ENCODE assay signal across 14 mouse cellular contexts in the genomic region with DNA sequence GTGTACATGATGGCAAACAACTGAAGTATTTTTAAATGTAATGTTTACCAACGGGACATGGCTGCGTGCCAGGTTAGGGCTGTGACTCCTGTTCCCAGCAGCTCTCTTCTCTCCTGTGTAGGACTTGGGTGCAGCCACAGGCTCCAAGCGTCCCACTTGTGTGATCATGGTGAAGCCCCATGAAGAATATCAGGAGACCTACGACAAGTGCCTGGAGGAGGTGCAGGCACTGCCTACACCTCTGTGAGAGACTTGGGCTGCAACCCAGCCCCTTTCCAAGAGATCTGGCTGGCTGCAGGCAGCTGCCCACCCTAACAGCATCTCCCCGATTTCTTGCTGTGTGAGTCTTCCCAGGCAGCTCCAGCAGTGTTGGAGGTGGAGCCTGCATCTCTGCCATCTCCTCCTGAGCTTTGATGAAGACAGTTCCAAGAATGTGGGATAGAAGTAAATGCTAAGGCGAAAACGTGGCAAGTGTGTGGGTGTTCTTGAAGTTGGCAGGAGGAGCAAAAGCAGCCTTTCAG. TPM values are rescaled to one million over a fixed set of nuclear protein-coding genes. Genes with fewer than 3 reads are reported as not detected.
A peak's percentile ranks its signal among the peaks of the same experiment; 100 is the strongest.
DNase-seq lines count a peak whose midpoint lies in the region; TF ChIP-seq lines count a peak whose summit lies in the region.
"Had no signal": no experiment of that assay in that cellular context is flagged by ENCODE, and none has a peak within 500 bp of the region (broad histone marks: within the 10 kb centered on the region; RNA-seq: fewer than 3 reads in every experiment).

No protein-coding gene starts in this region.

- intact Hi-C loops in gastrocnemius, postnatal 14 days (cut with DNase I; ENCODE audit: low total_unique reads) = no loop called here
- intact Hi-C loops in gastrocnemius, adult 2 months (cut with DNase I) = no loop called here

- H3K27ac ChIP-seq in kidney, adult 2 months (ENCODE audit: insufficient read depth, low read depth, low read length) = no peak overlapping the region
- no peak overlapping the region for H3K27ac ChIP-seq in gastrocnemius, adult 2 months
- H3K27ac ChIP-seq: embryonic facial prominence, embryonic 15.5 days; macrophage had no signal

- no peak for TF ChIP-seq POLR2A in kidney, adult 2 months (IDR thresholded peaks at IDR 0.05; ENCODE audit: low read depth, low read length)

- H3K36me3 ChIP-seq in kidney, adult 2 months (ENCODE audit: control insufficient read depth, insufficient read depth, low read length) = peaks cover 3% of the 10 kb centered on the region; the same call in 1 of the 2 replicates
- H3K36me3 ChIP-seq in E14TG2a.4 (ENCODE audit: insufficient read depth, low read length) = peaks cover 79% of the 10 kb centered on the region

- 76% methylated on average over 7 of the region's 7 CpGs for WGBS in kidney, adult 2 months

- DNase-seq in kidney, adult 2 months = peak; percentile 33
- no peak for DNase-seq in kidney, adult 18-20 months
- peak; percentile 57 to 75 for DNase-seq in layer of hippocampus, adult 8-10 months (ENCODE audit: low spot score in 2 of 2)
- peak; percentile 82 for DNase-seq in right cerebral cortex, adult 2 months (ENCODE audit: low spot score in 2 of 2)
- DNase-seq in gastrocnemius, postnatal 14 days = no peak
- no peak for DNase-seq in gastrocnemius, adult 2 months
- no peak for DNase-seq in thymus, postnatal 25 days
- DNase-seq: adrenal gland, postnatal 10 days; cerebellum, postnatal 36 days; kidney, postnatal 25 days had no signal

- no peaks in the 10 kb centered on the region for H3K27me3 ChIP-seq in kidney, adult 2 months (replicated peaks; ENCODE audit: control insufficient read depth, insufficient read depth, low read length)
- no peaks in the 10 kb centered on the region for H3K27me3 ChIP-seq in E14TG2a.4 (ENCODE audit: insufficient read depth, low read length)
- H3K27me3 ChIP-seq: embryonic facial prominence, embryonic 15.5 days had no signal

- TF ChIP-seq CTCF in kidney, adult 2 months (conservative IDR thresholded peaks at IDR 0.05; ENCODE audit: insufficient read depth, insufficient read length, low read depth, low read length) = no peak
- TF ChIP-seq CTCF in E14TG2a.4 (conservative IDR thresholded peaks at IDR 0.05; ENCODE audit: low read length) = no peak
- no peak for TF ChIP-seq CTCF in gastrocnemius, adult 2 months (IDR thresholded peaks at IDR 0.05)

- H3K4me3 ChIP-seq in kidney, adult 2 months (ENCODE audit: insufficient read depth, low read depth, low read length) = no peak overlapping the region
- peak overlapping the region; percentile 99; the same call in 1 of the 2 replicates for H3K4me3 ChIP-seq in E14TG2a.4 (replicated peaks; ENCODE audit: low read length)
- H3K4me3 ChIP-seq in gastrocnemius, adult 2 months = no peak overlapping the region
- H3K4me3 ChIP-seq: embryonic facial prominence, embryonic 15.5 days had no signal

- H3K4me1 ChIP-seq in kidney, adult 2 months (ENCODE audit: control insufficient read depth, insufficient read depth, low read length) = no peaks in the 10 kb centered on the region; the same call in 1 of the 2 replicates
- peaks cover 87% of the 10 kb centered on the region for H3K4me1 ChIP-seq in E14TG2a.4 (replicated peaks; ENCODE audit: low read depth, low read length)

- H3K9me3 ChIP-seq in E14TG2a.4 (ENCODE audit: low read length) = no peaks in the 10 kb centered on the region
- H3K9me3 ChIP-seq: embryonic facial prominence, embryonic 15.5 days had no signal

RNA-seq across cellular contexts. Expression of a gene that starts 3.5 kb away (rescaled TPM):
- 44.6 and 49.8 TPM in 2 replicates for polyA plus RNA-seq in kidney, adult 2 months (2012; rRNA removed)
- 10 to 100 TPM; 31.8 to 48.9 (median 42.3) TPM for total RNA-seq in layer of hippocampus, adult 8-10 months (2022)
- 10 to 100 TPM; 23.8 to 32.7 TPM for total RNA-seq in gastrocnemius, postnatal 14 days (2021)
- 10 to 100 TPM; 24.9 to 25.7 TPM for total RNA-seq in gastrocnemius, adult 2 months (2021)

RNA-seq across cellular contexts. Expression of a gene that starts 12.7 kb away (rescaled TPM):
- polyA plus RNA-seq in kidney, adult 2 months (2012; rRNA removed) = 46.6 and 52.9 TPM in 2 replicates
- total RNA-seq in layer of hippocampus, adult 8-10 months (2022) = 10 to 100 TPM; 52.4 to 58.6 (median 55.4) TPM
- total RNA-seq in gastrocnemius, postnatal 14 days (2021) = 10 to 100 TPM; 11.8 to 13.3 TPM
- 10 to 100 TPM; 11.4 to 11.6 TPM for total RNA-seq in gastrocnemius, adult 2 months (2021)

RNA-seq across cellular contexts. Expression of a gene that starts 16.4 kb away (rescaled TPM):
- 116 and 138 TPM in 2 replicates for polyA plus RNA-seq in kidney, adult 2 months (2012; rRNA removed)
- 100 to 1,000 TPM; 123 to 152 (median 135) TPM for total RNA-seq in layer of hippocampus, adult 8-10 months (2022)
- 100 to 1,000 TPM; 118 to 144 TPM for total RNA-seq in gastrocnemius, postnatal 14 days (2021)
- total RNA-seq in gastrocnemius, adult 2 months (2021) = 100 to 1,000 TPM in 1 of 2 experiments, 10 to 100 TPM in 1; 95.0 to 112 TPM

RNA-seq across cellular contexts. Expression of a gene that starts 27.6 kb away (rescaled TPM):
- polyA plus RNA-seq in kidney, adult 2 months (2012; rRNA removed) = 11.8 and 13.6 TPM in 2 replicates
- total RNA-seq in layer of hippocampus, adult 8-10 months (2022) = 10 to 100 TPM; 15.0 to 18.9 (median 15.7) TPM
- 10 to 100 TPM in 1 of 2 experiments, 1 to 10 TPM in 1; 8.7 to 12.2 TPM for total RNA-seq in gastrocnemius, postnatal 14 days (2021)
- 1 to 10 TPM; 2.7 to 4.2 TPM for total RNA-seq in gastrocnemius, adult 2 months (2021)

RNA-seq across cellular contexts. Expression of a gene that starts 27.7 kb away (rescaled TPM):
- 10.7 and 13.7 TPM in 2 replicates for polyA plus RNA-seq in kidney, adult 2 months (2012; rRNA removed)
- total RNA-seq in layer of hippocampus, adult 8-10 months (2022) = 1 to 10 TPM; 1.3 to 2.5 (median 2.0) TPM
- under 1 TPM; 0.33 to 0.60 TPM for total RNA-seq in gastrocnemius, postnatal 14 days (2021)
- under 1 TPM; 0.20 to 0.31 TPM for total RNA-seq in gastrocnemius, adult 2 months (2021)
- total RNA-seq: hematopoietic stem cell, adult 5-6 weeks had no signal

Comparison
In these comparisons a context has a peak if more than half of its experiments do, and no peak if none do; other contexts are left out.
1. DNase-seq: peak in kidney, adult 2 months (single experiment), layer of hippocampus, adult 8-10 months (2 of 2) and right cerebral cortex, adult 2 months (2 of 2); none in kidney, adult 18-20 months (single experiment), gastrocnemius, postnatal 14 days (single experiment), gastrocnemius, adult 2 months (single experiment) and thymus, postnatal 25 days (single experiment).